Mouse (Mus musculus) heart, adult 8-10 months (tissue): ENCODE data around the gene Btnl9. TPM values are rescaled to one million over a fixed set of nuclear protein-coding genes. Genes with fewer than 3 reads are reported as not detected.
"Not testable (repeated sequence)": the region's sequence is repeated elsewhere in the genome, so short reads cannot be mapped to it uniquely, and the experiment has no call there.

Experiments
- DNase-seq: peaks from one replicate; pipeline ENCODE4 v3.0.0; 2022; ENCODE audit warnings: low spot score
- total RNA-seq, 4 experiments: library from RNA; stranded (reverse); gene quantifications; 2 replicates each; pipeline ENCODE4 v1.2.4; 2022

Gene Btnl9
- total RNA-seq, 4 experiments from 2014 or later, result 22.6 to 28.5 (median 23.8) TPM

- DNase-seq, result not testable (repeated sequence)
Observed at GRCm38 (mm10) chr11:49176047-49176779, 10.7 kb downstream of the Btnl9 start.

DNA sequence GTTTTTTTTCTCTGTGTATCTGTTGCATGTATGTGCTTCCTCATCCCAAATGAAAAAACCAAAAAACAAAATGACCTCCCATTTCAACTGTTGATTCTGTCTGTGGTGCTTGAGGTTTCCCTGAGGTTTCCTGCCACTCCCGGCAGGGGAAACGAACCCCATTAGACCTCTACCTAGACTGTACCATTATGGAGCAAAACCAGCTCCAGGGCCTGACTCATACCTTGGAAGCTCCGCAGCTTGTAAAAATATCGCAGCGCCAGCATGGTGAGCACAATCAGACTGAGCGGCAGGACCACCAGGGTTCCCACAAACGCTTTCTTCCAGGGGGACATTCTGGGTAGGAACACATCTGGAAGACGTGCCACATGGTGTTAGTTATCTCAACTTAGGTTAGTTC is 11.6 kb downstream of the Btnl9 start:
- no peak for DNase-seq

DNA sequence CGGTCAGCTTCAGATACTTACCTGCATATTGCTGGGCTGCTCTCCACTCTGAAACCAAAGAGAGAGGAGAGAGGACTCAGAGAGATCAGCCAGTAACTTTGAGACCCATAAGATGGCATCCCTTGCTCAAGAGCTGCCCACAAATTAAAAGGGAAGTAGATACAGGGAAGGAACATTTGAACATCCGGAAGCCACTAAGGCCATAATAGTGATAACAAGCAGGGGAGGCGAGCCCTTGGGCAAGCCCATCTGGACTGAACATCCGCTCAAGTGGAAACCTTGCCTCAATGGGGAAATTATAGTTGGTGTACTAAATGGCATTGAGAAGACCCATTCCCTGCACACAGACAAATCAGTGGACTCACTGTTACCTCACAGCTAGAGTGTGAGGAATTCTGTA is 16.4 kb downstream of the Btnl9 start:
- DNase-seq, result no peak

GRCm38 (mm10) chr11:49168839-49169611 is 17.9 kb downstream of the Btnl9 start:
- DNase-seq, result no peak

- DNase-seq, result no peak
Observed at GRCm38 (mm10) chr11:49156821-49157814, 29.8 kb downstream of the Btnl9 start.

DNA sequence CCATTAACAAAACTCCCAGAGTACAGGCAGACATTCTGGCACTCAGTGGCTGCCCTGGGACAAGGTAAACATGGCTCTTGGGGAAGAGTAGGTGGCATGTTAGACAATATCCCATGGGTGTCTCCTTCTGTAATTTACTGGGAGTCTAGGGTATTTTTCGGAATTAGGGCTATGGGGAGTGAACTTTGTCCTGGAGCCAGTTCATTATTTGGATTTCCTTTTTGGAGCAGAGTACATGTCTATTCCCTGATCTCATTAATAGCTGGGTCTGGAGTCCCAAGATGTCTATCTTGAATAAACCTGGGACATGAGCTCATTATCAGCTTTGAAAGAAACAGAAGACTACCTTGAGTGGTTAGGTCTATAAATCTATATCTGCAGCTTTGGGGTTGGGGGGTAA is 32.9 kb downstream of the Btnl9 start, which contains the start of gene Olfr1394:
Gene Olfr1394, plus strand, starts transcription at position 301 of the 400 bp plus-strand sequence.
- DNase-seq, result no peak

DNA sequence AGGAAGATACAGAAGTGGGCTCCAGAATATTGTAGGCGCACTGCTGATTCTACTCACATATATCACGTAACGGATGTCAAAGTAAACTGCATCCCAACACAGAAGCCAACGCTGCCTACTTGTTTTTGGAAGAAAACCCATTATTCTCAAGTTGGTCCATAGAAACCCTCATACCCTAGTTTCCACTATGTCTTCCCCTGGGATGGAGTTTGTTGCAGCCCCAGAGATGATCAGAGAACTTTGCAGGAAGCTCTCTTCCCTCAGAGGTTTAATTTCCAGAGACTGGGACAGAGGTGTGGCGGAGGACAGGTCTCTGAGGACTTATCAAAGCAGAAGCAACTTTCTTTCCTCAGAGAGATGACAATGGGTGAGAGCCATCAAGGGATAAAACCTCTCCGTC is 45.0 kb downstream of the Btnl9 start, which contains the start of gene Olfr1395:
Gene Olfr1395, plus strand, starts transcription at position 301 of the 400 bp plus-strand sequence.
- no peak for DNase-seq

- DNase-seq, result no peak
Observed at GRCm38 (mm10) chr11:49124169-49124568, 62.8 kb downstream of the Btnl9 start.

GRCm38 (mm10) chr11:49119635-49120034 is 67.3 kb downstream of the Btnl9 start:
- DNase-seq, result no peak

Other genes starting within 250 kb of the Btnl9 start
- 1 to 10 TPM; 1.7 to 2.9 (median 2.7) TPM for gene Psme2b, start 241.0 kb downstream of the Btnl9 start, total RNA-seq
- under 1 TPM in 3 of 4 experiments, not detected in 1; 0.09 to 0.14 (median 0.09) TPM for gene Olfr56, start 208.3 kb downstream of the Btnl9 start, total RNA-seq
- 1 to 10 TPM; 4.0 to 5.6 (median 4.4) TPM for gene 9930111J21Rik1, start 207.8 kb downstream of the Btnl9 start, total RNA-seq
- gene Gm12185, start 194.9 kb downstream of the Btnl9 start, total RNA-seq, result 1 to 10 TPM in 3 of 4 experiments, under 1 TPM in 1; 0.79 to 1.2 (median 1.1) TPM
- gene Tgtp1, start 193.0 kb downstream of the Btnl9 start, total RNA-seq, result 1 to 10 TPM; 1.6 to 3.4 (median 2.6) TPM
- gene 9930111J21Rik2, start 135.9 kb downstream of the Btnl9 start, total RNA-seq, result 1 to 10 TPM; 4.7 to 6.0 (median 5.6) TPM
- gene Tgtp2, start 123.0 kb downstream of the Btnl9 start, total RNA-seq, result 1 to 10 TPM; 2.1 to 3.9 (median 3.1) TPM
- 1 to 10 TPM; 2.2 to 3.0 (median 2.7) TPM for gene Ifi47, start 110.6 kb downstream of the Btnl9 start, total RNA-seq
- gene Olfr1396, start 72.3 kb downstream of the Btnl9 start, total RNA-seq, result 1 to 10 TPM in 3 of 4 experiments, under 1 TPM in 1; 0.72 to 1.3 (median 1.1) TPM
- gene Olfr1395, start 44.9 kb downstream of the Btnl9 start, total RNA-seq, result not detected
- gene Olfr1394, start 32.8 kb downstream of the Btnl9 start, total RNA-seq, result not detected
- gene Zfp62, start 16.1 kb upstream of the Btnl9 start, total RNA-seq, result 10 to 100 TPM; 25.0 to 31.7 (median 27.1) TPM
- 10 to 100 TPM; 62.4 to 80.4 (median 68.8) TPM for gene Mgat1, start 57.0 kb upstream of the Btnl9 start, total RNA-seq
- under 1 TPM; 0.41 to 0.50 (median 0.43) TPM for gene Olfr1393, start 91.1 kb upstream of the Btnl9 start, total RNA-seq
- not detected for gene Olfr1392, start 98.1 kb upstream of the Btnl9 start, total RNA-seq
- not detected for gene Olfr10, start 117.6 kb upstream of the Btnl9 start, total RNA-seq
- gene Olfr1391, start 135.6 kb upstream of the Btnl9 start, total RNA-seq, result not detected
- gene Olfr1390, start 148.0 kb upstream of the Btnl9 start, total RNA-seq, result not detected
- not detected for gene Olfr1389, start 235.9 kb upstream of the Btnl9 start, total RNA-seq
- gene Olfr1388, start 249.5 kb upstream of the Btnl9 start, total RNA-seq, result under 1 TPM in 3 of 4 experiments, not detected in 1; 0.12 to 0.26 (median 0.16) TPM